Mouse (Mus musculus) olfactory bulb, adult 2 months (tissue): ENCODE results near the gene Cox5a. TPM values are rescaled to one million over a fixed set of nuclear protein-coding genes. Genes with fewer than 3 reads are reported as not detected.

Experiments used
- H3K27ac ChIP-seq: fragments of 200-500 bp; 2 replicates; pipeline ENCODE4 v1.5.1; 2012; ENCODE audit warnings: low read depth, low read length; ENCODE audit not compliant: insufficient read depth
- H3K4me1 ChIP-seq: fragments of 200-500 bp; 2 replicates; pipeline ENCODE4 v1.6.1; 2012; ENCODE audit warnings: low read length; ENCODE audit not compliant: control insufficient read depth, insufficient read depth
- H3K4me3 ChIP-seq: fragments of 200-500 bp; 2 replicates; pipeline ENCODE4 v1.5.1; 2012; ENCODE audit warnings: mild to moderate bottlenecking, low read depth, low read length, moderate library complexity; ENCODE audit not compliant: insufficient read depth
- CTCF ChIP-seq: fragments of 200-500 bp; IDR thresholded peaks from 2 replicates; pipeline ENCODE4 v1.5.1; 2012; ENCODE audit warnings: low read depth, mild to moderate bottlenecking, low read length, moderate library complexity; ENCODE audit not compliant: insufficient read depth
- POLR2A ChIP-seq: fragments of 200-500 bp; IDR thresholded peaks from 2 replicates; pipeline ENCODE4 v1.6.1; 2012; ENCODE audit warnings: mild to moderate bottlenecking, low read depth, low read length, moderate library complexity; ENCODE audit not compliant: insufficient read depth
- WGBS: fragments of 180-500 bp; shearing (Covaris S2); methylation state at CpG from one replicate; pipeline ENCODE4 v1.1.7; 2018; 5-methylcytosine and 5-hydroxymethylcytosine counted together
- polyA plus RNA-seq: library from polyadenylated mRNA; stranded (reverse); fragments of >200 nt; gene quantifications from 2 replicates; pipeline ENCODE4 v1.2.4, GENCODE M21; 2012; ENCODE audit warnings: low replicate concordance; ENCODE audit not compliant: missing spikeins, insufficient read depth, insufficient read length

The Cox5a gene
- polyA plus RNA-seq, 1 experiment: not detected

- Histone ChIP-seq H3K4me1 (0 out of 2 replicates have a peak, but pooled peaks cover 10% of the 10 kb centered on the region), H3K27ac (no peak overlapping the region), H3K4me3 (no peak overlapping the region)
- 94% methylated on average over 6 of the region's 6 CpGs for WGBS
- TF ChIP-seq POLR2A: no peak
- TF ChIP-seq CTCF: no peak
Observed at GRCm38 (mm10) chr9:57568500-57568899, 47.4 kb downstream of the Cox5a start.

GRCm38 (mm10) chr9:57574397-57574796 is 53.3 kb downstream of the Cox5a start:
- no peaks in the 10 kb centered on the region for H3K4me1 ChIP-seq
- H3K27ac ChIP-seq: no peak overlapping the region
- H3K4me3 ChIP-seq: no peak overlapping the region
- TF ChIP-seq CTCF (no peak), POLR2A (no peak)

GRCm38 (mm10) chr9:57575577-57575976 is 54.5 kb downstream of the Cox5a start:
- H3K4me1 ChIP-seq: no peaks in the 10 kb centered on the region
- H3K27ac ChIP-seq: no peak overlapping the region
- 78% methylated on average over 3 of the region's 3 CpGs for WGBS
- no peak for TF ChIP-seq CTCF
- no peak for TF ChIP-seq POLR2A
- H3K4me3 ChIP-seq: no peak overlapping the region

- TF ChIP-seq POLR2A: no peak
- no peak for TF ChIP-seq CTCF
- 85% methylated on average over 6 of the region's 6 CpGs for WGBS
- no peak overlapping the region for H3K4me3 ChIP-seq
- no peaks in the 10 kb centered on the region for H3K4me1 ChIP-seq
- no peak overlapping the region for H3K27ac ChIP-seq
Observed at GRCm38 (mm10) chr9:57577144-57577849, 56.2 kb downstream of the Cox5a start.

Other genes with a start within 250 kb of the Cox5a start
- not detected in 2 replicates for gene Ppcdc, start 81.2 kb upstream of the Cox5a start, polyA plus RNA-seq
- not detected in 2 replicates for gene Scamp5, start 53.2 kb upstream of the Cox5a start, polyA plus RNA-seq
- not detected in 2 replicates for gene Rpp25, start 17.2 kb upstream of the Cox5a start, polyA plus RNA-seq
- gene Fam219b, start 16.3 kb downstream of the Cox5a start, polyA plus RNA-seq: not detected in 2 replicates
- gene Mpi, start 31.5 kb downstream of the Cox5a start, polyA plus RNA-seq: not detected in 2 replicates
- gene Scamp2, start 39.7 kb downstream of the Cox5a start, polyA plus RNA-seq: not detected in 2 replicates
- gene Ulk3, start 68.2 kb downstream of the Cox5a start, polyA plus RNA-seq: not detected in 2 replicates
- gene Cplx3, start 85.0 kb downstream of the Cox5a start, polyA plus RNA-seq: not detected in 2 replicates
- not detected in 2 replicates for gene Lman1l, start 99.5 kb downstream of the Cox5a start, polyA plus RNA-seq
- gene Csk, start 132.4 kb downstream of the Cox5a start, polyA plus RNA-seq: not detected in 2 replicates
- not detected in 2 replicates for gene Cyp1a2, start 162.4 kb downstream of the Cox5a start, polyA plus RNA-seq
- not detected in 2 replicates for gene Cyp1a1, start 166.7 kb downstream of the Cox5a start, polyA plus RNA-seq
- gene Edc3, start 187.3 kb downstream of the Cox5a start, polyA plus RNA-seq: not detected in 2 replicates
- gene Clk3, start 244.6 kb downstream of the Cox5a start, polyA plus RNA-seq: 308 TPM in 1 of 2 replicates, not detected in the other